Mouse (Mus musculus): ENCODE data around the gene Eef2kmt.
A peak's percentile ranks its signal among the peaks of the same experiment; 100 is the strongest.

Eef2kmt gene

GRCm38 (mm10) chr16:5221403-5221802 is 34.4 kb downstream of the Eef2kmt start:
- DNase-seq, result peak; percentile 69

GRCm38 (mm10) chr16:5217341-5218133 is 38.2 kb downstream of the Eef2kmt start:
- DNase-seq, result no peak

GRCm38 (mm10) chr16:5216686-5217085 is 39.1 kb downstream of the Eef2kmt start:
- DNase-seq, result no peak

GRCm38 (mm10) chr16:5214126-5214525 is 41.7 kb downstream of the Eef2kmt start:
- DNase-seq, result no peak

GRCm38 (mm10) chr16:5212150-5212549 is 43.6 kb downstream of the Eef2kmt start:
- no peak for DNase-seq

GRCm38 (mm10) chr16:5210365-5210764 is 45.4 kb downstream of the Eef2kmt start:
- DNase-seq, result no peak

- DNase-seq, result no peak
Measured at GRCm38 (mm10) chr16:5206051-5206450, 49.7 kb downstream of the Eef2kmt start.

- DNase-seq, result no peak
Measured at GRCm38 (mm10) chr16:5205431-5205970, 50.3 kb downstream of the Eef2kmt start.

- peak; percentile 91 for DNase-seq
Measured at GRCm38 (mm10) chr16:5203668-5204433, 51.9 kb downstream of the Eef2kmt start, which contains the start of gene Nagpa. Nagpa (minus strand) TSS chr16:5204012.

GRCm38 (mm10) chr16:5203200-5203599 is 52.6 kb downstream of the Eef2kmt start:
- DNase-seq, result no peak

GRCm38 (mm10) chr16:5202681-5203080 is 53.1 kb downstream of the Eef2kmt start:
- DNase-seq, result peak; percentile 82

- peak; percentile 85 for DNase-seq
Measured at GRCm38 (mm10) chr16:5195080-5195479, 60.7 kb downstream of the Eef2kmt start.

All from lung, postnatal 36 days (tissue).